Comparison of ENCODE assay signal across 8 mouse cellular contexts in the genomic region with DNA sequence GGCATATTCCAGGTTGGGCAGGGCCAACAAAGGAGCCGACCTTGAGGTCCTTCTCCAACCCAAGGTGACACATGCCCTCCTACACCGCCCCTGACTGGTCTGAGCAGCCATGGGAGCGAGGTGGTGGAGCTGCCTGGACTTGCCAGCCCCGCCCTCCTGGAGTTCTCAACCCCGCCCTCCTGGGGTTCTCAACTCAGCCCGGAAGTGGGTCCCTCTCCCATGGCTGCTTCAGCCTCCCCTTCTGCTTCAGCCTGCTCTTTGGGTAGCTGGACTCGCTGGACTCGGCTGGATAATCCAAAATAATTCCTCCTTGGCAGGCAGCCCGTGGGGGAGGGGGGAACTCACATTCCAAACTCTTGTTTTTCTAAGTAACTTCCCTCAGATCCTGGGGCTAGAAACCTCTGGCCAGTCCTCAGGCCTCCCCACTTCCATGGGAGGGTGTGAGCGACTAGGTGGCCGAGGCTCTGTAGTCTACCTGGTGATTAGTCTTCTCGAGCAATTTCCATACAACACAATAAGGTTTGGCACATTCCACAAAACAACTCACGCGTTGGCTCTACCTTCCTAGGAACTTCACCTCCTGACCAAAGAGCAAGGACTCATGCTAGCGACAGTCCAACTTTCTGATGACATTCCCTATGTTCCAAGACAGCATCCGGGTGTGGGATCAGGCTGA. TPM values are rescaled to one million over a fixed set of nuclear protein-coding genes. Genes with fewer than 3 reads are reported as not detected.
DNase-seq lines count a peak whose midpoint lies in the region; ATAC-seq and TF ChIP-seq lines count a peak whose summit lies in the region.

No protein-coding gene starts in this region.

- ATAC-seq in erythroblast, adult 5-6 weeks (replicated peaks; ENCODE audit: low FRiP score, poor library complexity, severe bottlenecking) = no peak
- ATAC-seq in forebrain, postnatal 0 days = no peak
- ATAC-seq in hindbrain, embryonic 12.5 days (ENCODE audit: low FRiP score) = no peak
- ATAC-seq in limb, embryonic 15.5 days (ENCODE audit: insufficient number of reproducible peaks, low FRiP score, low TSS enrichment, low read depth) = 0 out of 2 replicates have a peak, but pooled peaks have one; percentile 27
- ATAC-seq in midbrain, embryonic 14.5 days (ENCODE audit: low FRiP score, low TSS enrichment) = no peak

- H3K27ac ChIP-seq in cerebellum, adult 2 months (ENCODE audit: insufficient read depth, low read length) = peak overlapping the region; percentile 93
- peak overlapping the region; percentile 90 for H3K27ac ChIP-seq in forebrain, postnatal 0 days (ENCODE audit: low read depth, low read length)
- H3K27ac ChIP-seq in hindbrain, embryonic 12.5 days = peak overlapping the region; percentile 96
- peak overlapping the region; percentile 94 for H3K27ac ChIP-seq in limb, embryonic 15.5 days
- H3K27ac ChIP-seq in midbrain, embryonic 14.5 days (replicated peaks; ENCODE audit: low read depth, low read length) = peak overlapping the region; percentile 95

- TF ChIP-seq POLR2A in cerebellum, adult 2 months (IDR thresholded peaks at IDR 0.05; ENCODE audit: borderline replicate concordance, insufficient read depth, low read length) = no peak

- H3K9ac ChIP-seq in forebrain, postnatal 0 days = peak overlapping the region; percentile 80
- H3K9ac ChIP-seq in hindbrain, embryonic 12.5 days = peak overlapping the region; percentile 95
- peak overlapping the region; percentile 85 for H3K9ac ChIP-seq in limb, embryonic 15.5 days
- peak overlapping the region; percentile 92 for H3K9ac ChIP-seq in midbrain, embryonic 14.5 days (replicated peaks; ENCODE audit: low read length)

- DNase-seq in cerebellum, adult 2 months = peak; percentile 69 to 74
- no peak for DNase-seq in forebrain, postnatal 0 days
- peak; percentile 69 for DNase-seq in midbrain, embryonic 14.5 days
- peak; percentile 47 for DNase-seq in thymus, postnatal 4 days

- no peaks in the 10 kb centered on the region for H3K36me3 ChIP-seq in erythroblast, embryonic 14.5 days (ENCODE audit: control insufficient read depth)
- H3K36me3 ChIP-seq in forebrain, postnatal 0 days (ENCODE audit: insufficient read depth) = peaks cover 4% of the 10 kb centered on the region; the same call in 1 of the 2 replicates
- no peaks in the 10 kb centered on the region for H3K36me3 ChIP-seq in hindbrain, embryonic 12.5 days
- no peaks in the 10 kb centered on the region for H3K36me3 ChIP-seq in limb, embryonic 15.5 days
- H3K36me3 ChIP-seq in midbrain, embryonic 14.5 days (ENCODE audit: control insufficient read depth, insufficient read depth, low read length) = no peaks in the 10 kb centered on the region

- TF ChIP-seq CTCF in cerebellum, adult 2 months (IDR thresholded peaks at IDR 0.05; ENCODE audit: borderline replicate concordance, insufficient read depth, low read depth, low read length) = no peak
- no peak for TF ChIP-seq CTCF in forebrain, postnatal 0 days (IDR thresholded peaks at IDR 0.05; ENCODE audit: low read depth)

- peak overlapping the region; percentile 60 for H3K4me3 ChIP-seq in erythroblast, embryonic 14.5 days (replicated peaks)
- peak overlapping the region; percentile 81 for H3K4me3 ChIP-seq in cerebellum, adult 2 months (replicated peaks; ENCODE audit: insufficient read depth, low read depth, low read length)
- H3K4me3 ChIP-seq in forebrain, postnatal 0 days (ENCODE audit: low read depth, low read length) = peak overlapping the region; percentile 51
- H3K4me3 ChIP-seq in hindbrain, embryonic 12.5 days = peak overlapping the region; percentile 80
- H3K4me3 ChIP-seq in limb, embryonic 15.5 days = peak overlapping the region; percentile 83
- peak overlapping the region; percentile 79 for H3K4me3 ChIP-seq in midbrain, embryonic 14.5 days (replicated peaks; ENCODE audit: low read depth, low read length)

- 2% methylated on average over 16 of the region's 16 CpGs for WGBS in cerebellum, adult 2 months
- WGBS in forebrain, postnatal 0 days = 5% methylated on average over 16 of the region's 16 CpGs
- WGBS in hindbrain, embryonic 12.5 days = 2% methylated on average over 16 of the region's 16 CpGs
- WGBS in limb, embryonic 15.5 days = under 1% methylated on average over 16 of the region's 16 CpGs
- under 1% methylated on average over 16 of the region's 16 CpGs for WGBS in midbrain, embryonic 14.5 days

- H3K4me1 ChIP-seq in erythroblast, embryonic 14.5 days (ENCODE audit: control insufficient read depth) = peaks cover 34% of the 10 kb centered on the region
- peaks cover 58% of the 10 kb centered on the region for H3K4me1 ChIP-seq in cerebellum, adult 2 months (ENCODE audit: control insufficient read depth, insufficient read depth, low read length)
- H3K4me1 ChIP-seq in forebrain, postnatal 0 days (ENCODE audit: insufficient read depth) = peaks cover 35% of the 10 kb centered on the region
- H3K4me1 ChIP-seq in hindbrain, embryonic 12.5 days = peaks cover 77% of the 10 kb centered on the region
- peaks cover 75% of the 10 kb centered on the region for H3K4me1 ChIP-seq in limb, embryonic 15.5 days
- H3K4me1 ChIP-seq in midbrain, embryonic 14.5 days (ENCODE audit: control insufficient read depth, insufficient read depth, low read length) = peaks cover 61% of the 10 kb centered on the region

- peak overlapping the region; percentile 86 for H3K4me2 ChIP-seq in forebrain, postnatal 0 days (ENCODE audit: low read depth)
- H3K4me2 ChIP-seq in hindbrain, embryonic 12.5 days (replicated peaks) = peak overlapping the region; percentile 93
- peak overlapping the region; percentile 71 for H3K4me2 ChIP-seq in limb, embryonic 15.5 days
- H3K4me2 ChIP-seq in midbrain, embryonic 14.5 days (ENCODE audit: low read length) = peak overlapping the region; percentile 70

- peaks cover 8% of the 10 kb centered on the region for H3K9me3 ChIP-seq in erythroblast, embryonic 14.5 days (ENCODE audit: control insufficient read depth, low read length)
- no peaks in the 10 kb centered on the region for H3K9me3 ChIP-seq in forebrain, postnatal 0 days (ENCODE audit: low read length)
- H3K9me3 ChIP-seq in hindbrain, embryonic 12.5 days (replicated peaks) = no peaks in the 10 kb centered on the region
- no peaks in the 10 kb centered on the region for H3K9me3 ChIP-seq in limb, embryonic 15.5 days
- no peaks in the 10 kb centered on the region for H3K9me3 ChIP-seq in midbrain, embryonic 14.5 days (ENCODE audit: control insufficient read depth, low read length)

- H3K27me3 ChIP-seq in erythroblast, embryonic 14.5 days (ENCODE audit: control insufficient read depth) = peaks cover 77% of the 10 kb centered on the region
- no peaks in the 10 kb centered on the region for H3K27me3 ChIP-seq in cerebellum, adult 2 months (ENCODE audit: control insufficient read depth, insufficient read depth, low read length)
- no peaks in the 10 kb centered on the region for H3K27me3 ChIP-seq in forebrain, postnatal 0 days (ENCODE audit: insufficient read depth, low read length)
- no peaks in the 10 kb centered on the region for H3K27me3 ChIP-seq in hindbrain, embryonic 12.5 days
- no peaks in the 10 kb centered on the region for H3K27me3 ChIP-seq in limb, embryonic 15.5 days
- H3K27me3 ChIP-seq in midbrain, embryonic 14.5 days (ENCODE audit: control insufficient read depth, insufficient read depth, low read length) = no peaks in the 10 kb centered on the region

RNA-seq across cellular contexts. Expression of a gene that starts 1.5 kb away (rescaled TPM):
- 0.86 and 1.1 TPM in 2 replicates for polyA plus RNA-seq in erythroblast, embryonic 14.5 days (2012)
- total RNA-seq in erythroblast, adult 5-6 weeks (2015; ENCODE audit: low replicate concordance) = 9.6 and 14.2 TPM in 2 replicates
- 4.9 and 6.9 TPM in 2 replicates for total RNA-seq in erythroblast, adult 5-6 weeks (2017; ENCODE audit: low replicate concordance)
- 127 and 141 TPM in 2 replicates for polyA plus RNA-seq in cerebellum, adult 2 months (2012; rRNA removed)
- total RNA-seq in forebrain, postnatal 0 days (2014; rRNA removed) = 126 and 138 TPM in 2 replicates
- polyA plus RNA-seq in forebrain, postnatal 0 days (2015; fragmentation: Nextera tagmentation; extraction: Ambion mirVana) = 45.2 and 52.8 TPM in 2 replicates
- polyA plus RNA-seq in hindbrain, embryonic 12.5 days (2016; fragmentation: Nextera tagmentation; extraction: Ambion mirVana) = 167 and 169 TPM in 2 replicates
- 144 and 149 TPM in 2 replicates for polyA plus RNA-seq in limb, embryonic 15.5 days (2015; fragmentation: Nextera tagmentation; extraction: Ambion mirVana)
- 86.4 and 107 TPM in 2 replicates for polyA plus RNA-seq in midbrain, embryonic 14.5 days (2014; fragmentation: Nextera tagmentation; extraction: Ambion mirVana)

RNA-seq across cellular contexts. Expression of a gene that starts 17.2 kb away (rescaled TPM):
- 0.62 and 0.88 TPM in 2 replicates for polyA plus RNA-seq in erythroblast, embryonic 14.5 days (2012)
- total RNA-seq in erythroblast, adult 5-6 weeks (2015; ENCODE audit: low replicate concordance) = not detected in 2 replicates
- total RNA-seq in erythroblast, adult 5-6 weeks (2017; ENCODE audit: low replicate concordance) = 0.84 and 1.7 TPM in 2 replicates
- polyA plus RNA-seq in cerebellum, adult 2 months (2012; rRNA removed) = 156 and 165 TPM in 2 replicates
- total RNA-seq in forebrain, postnatal 0 days (2014; rRNA removed) = 73.7 and 89.6 TPM in 2 replicates
- 43.4 and 53.3 TPM in 2 replicates for polyA plus RNA-seq in forebrain, postnatal 0 days (2015; fragmentation: Nextera tagmentation; extraction: Ambion mirVana)
- polyA plus RNA-seq in hindbrain, embryonic 12.5 days (2016; fragmentation: Nextera tagmentation; extraction: Ambion mirVana) = 54.6 and 57.7 TPM in 2 replicates
- 12.4 and 13.0 TPM in 2 replicates for polyA plus RNA-seq in limb, embryonic 15.5 days (2015; fragmentation: Nextera tagmentation; extraction: Ambion mirVana)
- 85.2 and 117 TPM in 2 replicates for polyA plus RNA-seq in midbrain, embryonic 14.5 days (2014; fragmentation: Nextera tagmentation; extraction: Ambion mirVana)

RNA-seq across cellular contexts. Expression of a gene that starts 29.7 kb away (rescaled TPM):
- 0.02 TPM in 1 of 2 replicates, not detected in the other for polyA plus RNA-seq in erythroblast, embryonic 14.5 days (2012)
- total RNA-seq in erythroblast, adult 5-6 weeks (2015; ENCODE audit: low replicate concordance) = not detected in 2 replicates
- total RNA-seq in erythroblast, adult 5-6 weeks (2017; ENCODE audit: low replicate concordance) = 0.17 TPM in 1 of 2 replicates, not detected in the other
- polyA plus RNA-seq in cerebellum, adult 2 months (2012; rRNA removed) = 58.1 and 64.1 TPM in 2 replicates
- 35.2 and 35.8 TPM in 2 replicates for total RNA-seq in forebrain, postnatal 0 days (2014; rRNA removed)
- 16.2 and 21.3 TPM in 2 replicates for polyA plus RNA-seq in forebrain, postnatal 0 days (2015; fragmentation: Nextera tagmentation; extraction: Ambion mirVana)
- 39.0 and 41.9 TPM in 2 replicates for polyA plus RNA-seq in hindbrain, embryonic 12.5 days (2016; fragmentation: Nextera tagmentation; extraction: Ambion mirVana)
- 7.8 and 8.3 TPM in 2 replicates for polyA plus RNA-seq in limb, embryonic 15.5 days (2015; fragmentation: Nextera tagmentation; extraction: Ambion mirVana)
- polyA plus RNA-seq in midbrain, embryonic 14.5 days (2014; fragmentation: Nextera tagmentation; extraction: Ambion mirVana) = 23.7 and 27.9 TPM in 2 replicates

RNA-seq across cellular contexts. Expression of a gene that starts 32.3 kb away (rescaled TPM):
- 9.5 and 14.5 TPM in 2 replicates for polyA plus RNA-seq in erythroblast, embryonic 14.5 days (2012)
- total RNA-seq in erythroblast, adult 5-6 weeks (2015; ENCODE audit: low replicate concordance) = 18.1 and 19.6 TPM in 2 replicates
- 26.2 and 47.5 TPM in 2 replicates for total RNA-seq in erythroblast, adult 5-6 weeks (2017; ENCODE audit: low replicate concordance)
- 240 and 262 TPM in 2 replicates for polyA plus RNA-seq in cerebellum, adult 2 months (2012; rRNA removed)
- 252 and 296 TPM in 2 replicates for total RNA-seq in forebrain, postnatal 0 days (2014; rRNA removed)
- polyA plus RNA-seq in forebrain, postnatal 0 days (2015; fragmentation: Nextera tagmentation; extraction: Ambion mirVana) = 70.0 and 77.2 TPM in 2 replicates
- polyA plus RNA-seq in hindbrain, embryonic 12.5 days (2016; fragmentation: Nextera tagmentation; extraction: Ambion mirVana) = 62.3 and 65.2 TPM in 2 replicates
- 24.5 and 25.0 TPM in 2 replicates for polyA plus RNA-seq in limb, embryonic 15.5 days (2015; fragmentation: Nextera tagmentation; extraction: Ambion mirVana)
- 88.6 and 90.0 TPM in 2 replicates for polyA plus RNA-seq in midbrain, embryonic 14.5 days (2014; fragmentation: Nextera tagmentation; extraction: Ambion mirVana)

RNA-seq across cellular contexts. Expression of a gene that starts 38.6 kb away (rescaled TPM):
- 0.02 and 0.03 TPM in 2 replicates for polyA plus RNA-seq in erythroblast, embryonic 14.5 days (2012)
- not detected in 2 replicates for total RNA-seq in erythroblast, adult 5-6 weeks (2015; ENCODE audit: low replicate concordance)
- total RNA-seq in erythroblast, adult 5-6 weeks (2017; ENCODE audit: low replicate concordance) = not detected in 2 replicates
- polyA plus RNA-seq in cerebellum, adult 2 months (2012; rRNA removed) = 112 and 128 TPM in 2 replicates
- 1.8 and 3.4 TPM in 2 replicates for total RNA-seq in forebrain, postnatal 0 days (2014; rRNA removed)
- polyA plus RNA-seq in forebrain, postnatal 0 days (2015; fragmentation: Nextera tagmentation; extraction: Ambion mirVana) = 2.0 and 2.8 TPM in 2 replicates
- 10.0 and 11.4 TPM in 2 replicates for polyA plus RNA-seq in hindbrain, embryonic 12.5 days (2016; fragmentation: Nextera tagmentation; extraction: Ambion mirVana)
- 7.1 and 15.4 TPM in 2 replicates for polyA plus RNA-seq in limb, embryonic 15.5 days (2015; fragmentation: Nextera tagmentation; extraction: Ambion mirVana)
- 4.1 and 4.6 TPM in 2 replicates for polyA plus RNA-seq in midbrain, embryonic 14.5 days (2014; fragmentation: Nextera tagmentation; extraction: Ambion mirVana)

Comparison
In these comparisons a context has a peak if more than half of its experiments do, and no peak if none do; other contexts are left out.
1. RNA of a gene that starts 1.5 kb away (polyA plus RNA-seq): 167 to 169 TPM in hindbrain, embryonic 12.5 days, 144 to 149 TPM in limb, embryonic 15.5 days, 127 to 141 TPM in cerebellum, adult 2 months, 86.4 to 107 TPM in midbrain, embryonic 14.5 days and 45.2 to 52.8 TPM in forebrain, postnatal 0 days; 0.86 to 1.1 TPM in erythroblast, embryonic 14.5 days; every median in the first group is over 10 times any median in the second.
2. Peak in every context shown above with its lines, with median percentiles within 50 percentile points of each other: H3K4me3 ChIP-seq, H3K27ac ChIP-seq, H3K4me2 ChIP-seq and H3K9ac ChIP-seq.